Mouse (Mus musculus): ENCODE data around the gene Fgfr4.
A peak's percentile ranks its signal among the peaks of the same experiment; 100 is the strongest.
"Not testable (repeated sequence)": the region's sequence is repeated elsewhere in the genome, so short reads cannot be mapped to it uniquely, and the experiment has no call there.

Gene Fgfr4

GRCm38 (mm10) chr13:55174347-55174746 lies 21.9 kb downstream of the Fgfr4 start:
- DNase-seq: no peak

GRCm38 (mm10) chr13:55176265-55176664 lies 23.8 kb downstream of the Fgfr4 start:
- DNase-seq: no peak

- no peak for DNase-seq
These were observed 25.6 kb downstream of the Fgfr4 start for GRCm38 (mm10) chr13:55177903-55178496.

GRCm38 (mm10) chr13:55178556-55178955 lies 26.1 kb downstream of the Fgfr4 start:
- peak; percentile 69 for DNase-seq

- peak; percentile 43 for DNase-seq
These were observed 27.2 kb downstream of the Fgfr4 start for GRCm38 (mm10) chr13:55179591-55179990.

GRCm38 (mm10) chr13:55181786-55182172 lies 29.3 kb downstream of the Fgfr4 start:
- DNase-seq: no peak

GRCm38 (mm10) chr13:55182173-55182894 lies 29.9 kb downstream of the Fgfr4 start:
- DNase-seq: peak; percentile 80

GRCm38 (mm10) chr13:55183382-55183781 lies 30.9 kb downstream of the Fgfr4 start:
- DNase-seq: no peak

- DNase-seq: not testable (repeated sequence)
These were observed 34.6 kb downstream of the Fgfr4 start for GRCm38 (mm10) chr13:55187062-55187461.

GRCm38 (mm10) chr13:55189531-55190107 lies 37.2 kb downstream of the Fgfr4 start:
- DNase-seq: no peak

GRCm38 (mm10) chr13:55190121-55190868 lies 37.9 kb downstream of the Fgfr4 start:
- peak; percentile 97 for DNase-seq

GRCm38 (mm10) chr13:55191535-55191934 lies 39.1 kb downstream of the Fgfr4 start:
- peak; percentile 31 for DNase-seq

- DNase-seq: not testable (repeated sequence)
These were observed 50.3 kb downstream of the Fgfr4 start for GRCm38 (mm10) chr13:55202758-55203157.

GRCm38 (mm10) chr13:55203740-55204139 lies 51.3 kb downstream of the Fgfr4 start:
- DNase-seq: no peak

- no peak for DNase-seq
These were observed 52.4 kb downstream of the Fgfr4 start for GRCm38 (mm10) chr13:55204667-55205389.

- no peak for DNase-seq
These were observed 53.2 kb downstream of the Fgfr4 start for GRCm38 (mm10) chr13:55205448-55206205.

GRCm38 (mm10) chr13:55208837-55209648 lies 56.6 kb downstream of the Fgfr4 start:
- DNase-seq: peak; percentile 62

- DNase-seq: no peak
These were observed 57.3 kb downstream of the Fgfr4 start, which contains the start of gene Nsd1 for GRCm38 (mm10) chr13:55209649-55210192. Gene Nsd1, plus strand, starts transcription at chr13:55209782.

GRCm38 (mm10) chr13:55210193-55210970 lies 57.9 kb downstream of the Fgfr4 start:
- peak; percentile 79 for DNase-seq

- DNase-seq: no peak
These were observed 58.5 kb downstream of the Fgfr4 start for GRCm38 (mm10) chr13:55210971-55211220.

Data from cerebellum, adult 9-11 months (tissue).